Mouse (Mus musculus) limb, embryonic 13.5 days (tissue): ENCODE results near the gene D3Ertd254e. TPM values are rescaled to one million over a fixed set of nuclear protein-coding genes. Genes with fewer than 3 reads are reported as not detected.

ENCODE experiments used
- ATAC-seq: fragments of 200-750 bp; cut with Nextera tagmentation; 2 replicates; pipeline ENCODE4 v1.8.0; 2017; ENCODE audit warnings: low read depth, moderate number of reproducible peaks, moderate TSS enrichment; ENCODE audit not compliant: low FRiP score
- H3K27ac ChIP-seq: fragments of 300-500 bp; sonication (generic); 2 replicates; pipeline ENCODE4 v1.5.1; 2015; ENCODE audit warnings: inconsistent platforms, mild to moderate bottlenecking, moderate library complexity
- H3K27me3 ChIP-seq: fragments of 300-500 bp; sonication (generic); 2 replicates; pipeline ENCODE4 v1.6.1; 2015; ENCODE audit warnings: mild to moderate bottlenecking, inconsistent platforms
- H3K36me3 ChIP-seq: fragments of 300-500 bp; sonication (generic); 2 replicates; pipeline ENCODE4 v1.6.1; 2015; ENCODE audit warnings: inconsistent platforms, mild to moderate bottlenecking, moderate library complexity
- H3K4me1 ChIP-seq: fragments of 300-500 bp; sonication (generic); 2 replicates; pipeline ENCODE4 v1.6.1; 2015; ENCODE audit warnings: inconsistent platforms
- H3K4me2 ChIP-seq: fragments of 300-500 bp; sonication (generic); replicated peaks from 2 replicates; pipeline ENCODE4 v1.6.1; 2015; ENCODE audit warnings: inconsistent platforms, mild to moderate bottlenecking, moderate library complexity
- H3K4me3 ChIP-seq: fragments of 300-500 bp; sonication (generic); 2 replicates; pipeline ENCODE4 v1.5.1; 2015; ENCODE audit warnings: moderate library complexity, mild to moderate bottlenecking, inconsistent platforms
- H3K9ac ChIP-seq: fragments of 300-500 bp; sonication (generic); 2 replicates; pipeline ENCODE4 v1.6.1; 2015; ENCODE audit warnings: mild to moderate bottlenecking, inconsistent platforms
- H3K9me3 ChIP-seq: fragments of 300-500 bp; sonication (generic); 2 replicates; pipeline ENCODE4 v1.6.1; 2016; ENCODE audit warnings: inconsistent platforms
- WGBS: fragments of 180-500 bp; shearing (Covaris S2); methylation state at CpG from one replicate; pipeline ENCODE4 v1.1.7; 2015; 5-methylcytosine and 5-hydroxymethylcytosine counted together
- polyA plus RNA-seq: library from polyadenylated mRNA; unstranded; fragments of >200 nt; fragmentation: Nextera tagmentation; extraction: Ambion mirVana; gene quantifications from 2 replicates; pipeline ENCODE4 v1.2.1, GENCODE M21; 2015

Gene D3Ertd254e
- polyA plus RNA-seq, 1 experiment from 2014 or later, result 10.3 TPM

GRCm38 (mm10) chr3:36173761-36174160 lies 22.9 kb downstream of the D3Ertd254e start:
- no peak overlapping the region for H3K9ac ChIP-seq
- peaks cover 9% of the 10 kb centered on the region; the same call in 1 of the 2 replicates for H3K36me3 ChIP-seq
- no peak overlapping the region for H3K27ac ChIP-seq
- H3K4me3 ChIP-seq, result no peak overlapping the region
- no peak overlapping the region for H3K4me2 ChIP-seq
- H3K4me1 ChIP-seq, result no peaks in the 10 kb centered on the region
- WGBS, result 82% methylated on average over 2 of the region's 2 CpGs
- ATAC-seq, result no peak
- H3K27me3 ChIP-seq, result no peaks in the 10 kb centered on the region
- no peaks in the 10 kb centered on the region for H3K9me3 ChIP-seq

GRCm38 (mm10) chr3:36181519-36181918 lies 30.7 kb downstream of the D3Ertd254e start:
- no peak for ATAC-seq
- H3K4me1 ChIP-seq, result no peaks in the 10 kb centered on the region
- no peak overlapping the region for H3K9ac ChIP-seq
- no peaks in the 10 kb centered on the region for H3K9me3 ChIP-seq
- H3K27ac ChIP-seq, result no peak overlapping the region
- no peaks in the 10 kb centered on the region for H3K27me3 ChIP-seq
- no peak overlapping the region for H3K4me3 ChIP-seq
- no peak overlapping the region for H3K4me2 ChIP-seq
- whole genome bisulfite sequencing, result 6% methylated on average over 4 of the region's 4 CpGs
- H3K36me3 ChIP-seq, result no peaks in the 10 kb centered on the region

- H3K27me3 ChIP-seq, result no peaks in the 10 kb centered on the region
- H3K9me3 ChIP-seq, result no peaks in the 10 kb centered on the region
- no peak for ATAC-seq
- WGBS, result 83% methylated on average over 4 of the region's 4 CpGs
- no peak overlapping the region for H3K9ac ChIP-seq
- H3K4me2 ChIP-seq, result no peak overlapping the region
- H3K27ac ChIP-seq, result no peak overlapping the region
- no peaks in the 10 kb centered on the region for H3K4me1 ChIP-seq
- H3K36me3 ChIP-seq, result no peaks in the 10 kb centered on the region
- H3K4me3 ChIP-seq, result no peak overlapping the region
Measured at GRCm38 (mm10) chr3:36186510-36186909, 35.7 kb downstream of the D3Ertd254e start.

GRCm38 (mm10) chr3:36189243-36189642 lies 38.4 kb downstream of the D3Ertd254e start:
- H3K9ac ChIP-seq, result no peak overlapping the region
- ATAC-seq, result no peak
- H3K36me3 ChIP-seq, result no peaks in the 10 kb centered on the region
- no peaks in the 10 kb centered on the region for H3K27me3 ChIP-seq
- 91% methylated on average over 8 of the region's 8 CpGs for WGBS
- H3K9me3 ChIP-seq, result no peaks in the 10 kb centered on the region
- H3K4me1 ChIP-seq, result no peaks in the 10 kb centered on the region
- no peak overlapping the region for H3K27ac ChIP-seq
- no peak overlapping the region for H3K4me2 ChIP-seq
- H3K4me3 ChIP-seq, result no peak overlapping the region

- WGBS, result 60% methylated on average over 5 of the region's 5 CpGs
Measured at GRCm38 (mm10) chr3:36201098-36201497, 50.3 kb downstream of the D3Ertd254e start.

GRCm38 (mm10) chr3:36202932-36203331 lies 52.1 kb downstream of the D3Ertd254e start:
- WGBS, result 73% methylated on average over 7 of the region's 7 CpGs
- no peaks in the 10 kb centered on the region for H3K27me3 ChIP-seq
- H3K9me3 ChIP-seq, result no peaks in the 10 kb centered on the region
- H3K27ac ChIP-seq, result no peak overlapping the region
- no peak overlapping the region for H3K4me2 ChIP-seq
- H3K4me1 ChIP-seq, result no peaks in the 10 kb centered on the region
- H3K4me3 ChIP-seq, result no peak overlapping the region
- no peak overlapping the region for H3K9ac ChIP-seq
- H3K36me3 ChIP-seq, result no peaks in the 10 kb centered on the region
- no peak for ATAC-seq

More at GRCm38 (mm10) chr3:36201098-36201497, 50.3 kb downstream of the D3Ertd254e start:
- Histone ChIP-seq H3K36me3 (no peaks in the 10 kb centered on the region), H3K27ac (no peak overlapping the region), H3K4me2 (no peak overlapping the region), H3K27me3 (no peaks in the 10 kb centered on the region), H3K4me1 (no peaks in the 10 kb centered on the region), H3K4me3 (no peak overlapping the region), H3K9me3 (no peaks in the 10 kb centered on the region), H3K9ac (no peak overlapping the region)
- no peak for ATAC-seq

GRCm38 (mm10) chr3:36207520-36208264 lies 56.9 kb downstream of the D3Ertd254e start:
- Histone ChIP-seq H3K4me1 (no peaks in the 10 kb centered on the region), H3K4me3 (no peak overlapping the region), H3K27me3 (no peaks in the 10 kb centered on the region), H3K27ac (no peak overlapping the region), H3K9ac (no peak overlapping the region), H3K36me3 (no peaks in the 10 kb centered on the region), H3K9me3 (no peaks in the 10 kb centered on the region), H3K4me2 (no peak overlapping the region)
- no peak for ATAC-seq
- 70% methylated on average over 19 of the region's 19 CpGs for WGBS

GRCm38 (mm10) chr3:36209776-36210555 lies 59.1 kb downstream of the D3Ertd254e start:
- Histone ChIP-seq H3K27ac (no peak overlapping the region), H3K9ac (no peak overlapping the region), H3K4me1 (no peaks in the 10 kb centered on the region), H3K27me3 (no peaks in the 10 kb centered on the region), H3K9me3 (no peaks in the 10 kb centered on the region), H3K36me3 (no peaks in the 10 kb centered on the region), H3K4me3 (no peak overlapping the region), H3K4me2 (no peak overlapping the region)
- 60% methylated on average over 11 of the region's 11 CpGs for WGBS
- peak; percentile 74 for ATAC-seq

- H3K4me1 ChIP-seq, result no peaks in the 10 kb centered on the region
- H3K4me3 ChIP-seq, result no peak overlapping the region
- H3K27ac ChIP-seq, result no peak overlapping the region
- 45% methylated on average over 2 of the region's 2 CpGs for WGBS
- no peaks in the 10 kb centered on the region for H3K9me3 ChIP-seq
- H3K4me2 ChIP-seq, result no peak overlapping the region
- no peaks in the 10 kb centered on the region for H3K27me3 ChIP-seq
- no peak overlapping the region for H3K9ac ChIP-seq
- no peak for ATAC-seq
- H3K36me3 ChIP-seq, result no peaks in the 10 kb centered on the region
Measured at GRCm38 (mm10) chr3:36210939-36211338, 60.1 kb downstream of the D3Ertd254e start.

GRCm38 (mm10) chr3:36212758-36213157 lies 61.9 kb downstream of the D3Ertd254e start:
- no peak for ATAC-seq
- H3K4me2 ChIP-seq, result no peak overlapping the region
- no peaks in the 10 kb centered on the region for H3K27me3 ChIP-seq
- H3K36me3 ChIP-seq, result no peaks in the 10 kb centered on the region
- WGBS, result 85% methylated on average over 4 of the region's 4 CpGs
- H3K4me1 ChIP-seq, result no peaks in the 10 kb centered on the region
- no peak overlapping the region for H3K9ac ChIP-seq
- H3K27ac ChIP-seq, result no peak overlapping the region
- H3K9me3 ChIP-seq, result no peaks in the 10 kb centered on the region
- H3K4me3 ChIP-seq, result no peak overlapping the region
